Mouse (Mus musculus): Measurements from ENCODE around the gene Taf10. TPM values are rescaled to one million over a fixed set of nuclear protein-coding genes. Genes with fewer than 3 reads are reported as not detected.

Taf10 gene
- polyA plus RNA-seq, 1 experiment, result 182 TPM

- no peak overlapping the region for H3K27ac ChIP-seq (ENCODE audit: insufficient read depth, low read length)
- TF ChIP-seq POLR2A (IDR thresholded peaks at IDR 0.05; ENCODE audit: borderline replicate concordance, insufficient read depth, low read length), result no peak
- no peak for TF ChIP-seq CTCF (IDR thresholded peaks at IDR 0.05; ENCODE audit: borderline replicate concordance, insufficient read depth, low read depth, low read length)
- peaks cover 7% of the 10 kb centered on the region for H3K4me1 ChIP-seq (ENCODE audit: control insufficient read depth, insufficient read depth, low read length)
- no peak for DNase-seq
- H3K4me3 ChIP-seq (replicated peaks; ENCODE audit: insufficient read depth, low read depth, low read length), result no peak overlapping the region
- no peaks in the 10 kb centered on the region for H3K27me3 ChIP-seq (ENCODE audit: control insufficient read depth, insufficient read depth, low read length)
- WGBS, result 19% methylated on average over 4 of the region's 4 CpGs
These were observed 34.5 kb upstream of the Taf10 start for GRCm38 (mm10) chr7:105778553-105779265.

- WGBS, result 31% methylated on average over 13 of the region's 13 CpGs
- no peaks in the 10 kb centered on the region for H3K27me3 ChIP-seq (ENCODE audit: control insufficient read depth, insufficient read depth, low read length)
- no peak overlapping the region for H3K4me3 ChIP-seq (replicated peaks; ENCODE audit: insufficient read depth, low read depth, low read length)
- H3K4me1 ChIP-seq (ENCODE audit: control insufficient read depth, insufficient read depth, low read length), result peaks cover 7% of the 10 kb centered on the region
- H3K27ac ChIP-seq (ENCODE audit: insufficient read depth, low read length), result no peak overlapping the region
- no peak for DNase-seq
- TF ChIP-seq CTCF (IDR thresholded peaks at IDR 0.05; ENCODE audit: borderline replicate concordance, insufficient read depth, low read depth, low read length) (no peak), POLR2A (IDR thresholded peaks at IDR 0.05; ENCODE audit: borderline replicate concordance, insufficient read depth, low read length) (no peak)
These were observed 33.8 kb upstream of the Taf10 start for GRCm38 (mm10) chr7:105777797-105778552.

- WGBS, result 96% methylated on average over 1 of the region's 1 CpGs
- DNase-seq, result no peak
- Histone ChIP-seq H3K27ac (ENCODE audit: insufficient read depth, low read length) (no peak overlapping the region), H3K4me3 (replicated peaks; ENCODE audit: insufficient read depth, low read depth, low read length) (no peak overlapping the region), H3K4me1 (ENCODE audit: control insufficient read depth, insufficient read depth, low read length) (peaks cover 7% of the 10 kb centered on the region), H3K27me3 (ENCODE audit: control insufficient read depth, insufficient read depth, low read length) (no peaks in the 10 kb centered on the region)
- no peak for TF ChIP-seq CTCF (IDR thresholded peaks at IDR 0.05; ENCODE audit: borderline replicate concordance, insufficient read depth, low read depth, low read length)
- no peak for TF ChIP-seq POLR2A (IDR thresholded peaks at IDR 0.05; ENCODE audit: borderline replicate concordance, insufficient read depth, low read length)
These were observed 33.2 kb upstream of the Taf10 start for GRCm38 (mm10) chr7:105777316-105777715.

GRCm38 (mm10) chr7:105776026-105776425, 31.9 kb upstream of the Taf10 start:
- no peak for DNase-seq
- no peak for TF ChIP-seq CTCF (IDR thresholded peaks at IDR 0.05; ENCODE audit: borderline replicate concordance, insufficient read depth, low read depth, low read length)
- no peak for TF ChIP-seq POLR2A (IDR thresholded peaks at IDR 0.05; ENCODE audit: borderline replicate concordance, insufficient read depth, low read length)
- WGBS, result 89% methylated on average over 2 of the region's 2 CpGs
- Histone ChIP-seq H3K27me3 (ENCODE audit: control insufficient read depth, insufficient read depth, low read length) (no peaks in the 10 kb centered on the region), H3K27ac (ENCODE audit: insufficient read depth, low read length) (no peak overlapping the region), H3K4me3 (replicated peaks; ENCODE audit: insufficient read depth, low read depth, low read length) (no peak overlapping the region), H3K4me1 (ENCODE audit: control insufficient read depth, insufficient read depth, low read length) (peaks cover 7% of the 10 kb centered on the region)

- no peak for DNase-seq
- Histone ChIP-seq H3K4me3 (replicated peaks; ENCODE audit: insufficient read depth, low read depth, low read length) (no peak overlapping the region), H3K27ac (ENCODE audit: insufficient read depth, low read length) (no peak overlapping the region), H3K27me3 (ENCODE audit: control insufficient read depth, insufficient read depth, low read length) (no peaks in the 10 kb centered on the region), H3K4me1 (ENCODE audit: control insufficient read depth, insufficient read depth, low read length) (peaks cover 7% of the 10 kb centered on the region)
- TF ChIP-seq CTCF (IDR thresholded peaks at IDR 0.05; ENCODE audit: borderline replicate concordance, insufficient read depth, low read depth, low read length) (no peak), POLR2A (IDR thresholded peaks at IDR 0.05; ENCODE audit: borderline replicate concordance, insufficient read depth, low read length) (no peak)
- WGBS, result 19% methylated on average over 7 of the region's 8 CpGs
These were observed 30.5 kb upstream of the Taf10 start for GRCm38 (mm10) chr7:105774661-105775060.

- WGBS, result 54% methylated on average over 5 of the region's 5 CpGs
- H3K4me1 ChIP-seq (ENCODE audit: control insufficient read depth, insufficient read depth, low read length), result peaks cover 2% of the 10 kb centered on the region
These were observed 28.9 kb upstream of the Taf10 start for GRCm38 (mm10) chr7:105773041-105773440.

GRCm38 (mm10) chr7:105772331-105772730, 28.2 kb upstream of the Taf10 start:
- H3K4me3 ChIP-seq (replicated peaks; ENCODE audit: insufficient read depth, low read depth, low read length), result no peak overlapping the region
- H3K4me1 ChIP-seq (ENCODE audit: control insufficient read depth, insufficient read depth, low read length), result no peaks in the 10 kb centered on the region
- no peak for DNase-seq
- WGBS, result 95% methylated on average over 15 of the region's 15 CpGs
- no peaks in the 10 kb centered on the region for H3K27me3 ChIP-seq (ENCODE audit: control insufficient read depth, insufficient read depth, low read length)
- H3K27ac ChIP-seq (ENCODE audit: insufficient read depth, low read length), result no peak overlapping the region
- TF ChIP-seq POLR2A (IDR thresholded peaks at IDR 0.05; ENCODE audit: borderline replicate concordance, insufficient read depth, low read length) (no peak), CTCF (IDR thresholded peaks at IDR 0.05; ENCODE audit: borderline replicate concordance, insufficient read depth, low read depth, low read length) (no peak)

More at GRCm38 (mm10) chr7:105773041-105773440, 28.9 kb upstream of the Taf10 start:
- DNase-seq, result no peak
- Histone ChIP-seq H3K27ac (ENCODE audit: insufficient read depth, low read length) (no peak overlapping the region), H3K4me3 (replicated peaks; ENCODE audit: insufficient read depth, low read depth, low read length) (no peak overlapping the region), H3K27me3 (ENCODE audit: control insufficient read depth, insufficient read depth, low read length) (no peaks in the 10 kb centered on the region)
- TF ChIP-seq POLR2A (IDR thresholded peaks at IDR 0.05; ENCODE audit: borderline replicate concordance, insufficient read depth, low read length) (no peak), CTCF (IDR thresholded peaks at IDR 0.05; ENCODE audit: borderline replicate concordance, insufficient read depth, low read depth, low read length) (no peak)

- Histone ChIP-seq H3K4me1 (ENCODE audit: control insufficient read depth, insufficient read depth, low read length) (no peaks in the 10 kb centered on the region), H3K27me3 (ENCODE audit: control insufficient read depth, insufficient read depth, low read length) (no peaks in the 10 kb centered on the region), H3K27ac (ENCODE audit: insufficient read depth, low read length) (no peak overlapping the region), H3K4me3 (replicated peaks; ENCODE audit: insufficient read depth, low read depth, low read length) (no peak overlapping the region)
- no peak for DNase-seq
- WGBS, result 28% methylated on average over 3 of the region's 3 CpGs
- TF ChIP-seq CTCF (IDR thresholded peaks at IDR 0.05; ENCODE audit: borderline replicate concordance, insufficient read depth, low read depth, low read length) (no peak), POLR2A (IDR thresholded peaks at IDR 0.05; ENCODE audit: borderline replicate concordance, insufficient read depth, low read length) (no peak)
These were observed 25.8 kb upstream of the Taf10 start for GRCm38 (mm10) chr7:105769959-105770358.

Measured in cerebellum, adult 2 months (tissue).